Mouse (Mus musculus) midbrain, embryonic 11.5 days (tissue): ENCODE data around the gene Psma6. TPM values are rescaled to one million over a fixed set of nuclear protein-coding genes. Genes with fewer than 3 reads are reported as not detected.
A peak's percentile ranks its signal among the peaks of the same experiment; 100 is the strongest.

ENCODE experiments used
- ATAC-seq: fragments of 200-750 bp; cut with Nextera tagmentation; 2 replicates; pipeline ENCODE4 v1.8.0; 2017; ENCODE audit warnings: moderate TSS enrichment, moderate library complexity; ENCODE audit not compliant: low FRiP score
- DNase-seq: peaks from one replicate; pipeline ENCODE4 v3.0.0; 2015; ENCODE audit warnings: low spot score; ENCODE audit errors: missing footprints
- H3K27ac ChIP-seq: fragments of 300-500 bp; sonication (generic); 2 replicates; pipeline ENCODE4 v1.5.1; 2014; ENCODE audit warnings: low read depth, low read length
- H3K27me3 ChIP-seq: fragments of 300-500 bp; sonication (generic); 2 replicates; pipeline ENCODE4 v1.6.1; 2014; ENCODE audit warnings: mild to moderate bottlenecking, low read length, moderate library complexity, mixed read lengths; ENCODE audit not compliant: control insufficient read depth, insufficient read depth
- H3K36me3 ChIP-seq: fragments of 300-500 bp; sonication (generic); 2 replicates; pipeline ENCODE4 v1.6.1; 2014; ENCODE audit warnings: mild to moderate bottlenecking, low read length, moderate library complexity, mixed read lengths; ENCODE audit not compliant: control insufficient read depth, insufficient read depth
- H3K4me1 ChIP-seq: fragments of 300-500 bp; sonication (generic); 2 replicates; pipeline ENCODE4 v1.6.1; 2014; ENCODE audit warnings: low read length; ENCODE audit not compliant: control insufficient read depth, insufficient read depth
- H3K4me2 ChIP-seq: fragments of 300-500 bp; sonication (generic); 2 replicates; pipeline ENCODE4 v1.6.1; 2014; ENCODE audit warnings: mild to moderate bottlenecking, moderate library complexity
- H3K4me3 ChIP-seq: fragments of 300-500 bp; sonication (generic); 2 replicates; pipeline ENCODE4 v1.5.1; 2014; ENCODE audit warnings: low read depth, low read length
- H3K9ac ChIP-seq: fragments of 300-500 bp; sonication (generic); 2 replicates; pipeline ENCODE4 v1.6.1; 2014; ENCODE audit warnings: low read length
- H3K9me3 ChIP-seq: fragments of 300-500 bp; sonication (generic); 2 replicates; pipeline ENCODE4 v1.6.1; 2016; ENCODE audit warnings: low read length; ENCODE audit not compliant: control insufficient read depth
- WGBS: fragments of 180-500 bp; shearing (Covaris S2); extraction: QIAGEN DNeasy Blood & Tissue Kit; methylation state at CpG from one replicate; pipeline ENCODE4 v1.1.7; 2014; 5-methylcytosine and 5-hydroxymethylcytosine counted together
- polyA plus RNA-seq: library from polyadenylated mRNA; unstranded; fragments of >200 nt; fragmentation: Nextera tagmentation; extraction: Ambion mirVana; gene quantifications from 2 replicates; pipeline ENCODE4 v1.2.1, GENCODE M21; 2014

Gene Psma6
- polyA plus RNA-seq, 1 experiment from 2014 or later, result 513 TPM

- H3K4me3 ChIP-seq, result no peak overlapping the region
- H3K9ac ChIP-seq, result no peak overlapping the region
- ATAC-seq (no peak), DNase-seq (no peak)
- no peak overlapping the region for H3K4me2 ChIP-seq
- H3K36me3 ChIP-seq, result no peaks in the 10 kb centered on the region
- H3K4me1 ChIP-seq, result no peaks in the 10 kb centered on the region
- no peak overlapping the region for H3K27ac ChIP-seq
- H3K9me3 ChIP-seq, result no peaks in the 10 kb centered on the region
- WGBS, result 82% methylated on average over 2 of the region's 2 CpGs
- no peaks in the 10 kb centered on the region for H3K27me3 ChIP-seq
These were observed 18.9 kb upstream of the Psma6 start for GRCm38 (mm10) chr12:55365083-55365482.

- H3K9me3 ChIP-seq, result no peaks in the 10 kb centered on the region
- WGBS, result 94% methylated on average over 3 of the region's 3 CpGs
These were observed 11.5 kb upstream of the Psma6 start for GRCm38 (mm10) chr12:55372424-55373055.

DNA sequence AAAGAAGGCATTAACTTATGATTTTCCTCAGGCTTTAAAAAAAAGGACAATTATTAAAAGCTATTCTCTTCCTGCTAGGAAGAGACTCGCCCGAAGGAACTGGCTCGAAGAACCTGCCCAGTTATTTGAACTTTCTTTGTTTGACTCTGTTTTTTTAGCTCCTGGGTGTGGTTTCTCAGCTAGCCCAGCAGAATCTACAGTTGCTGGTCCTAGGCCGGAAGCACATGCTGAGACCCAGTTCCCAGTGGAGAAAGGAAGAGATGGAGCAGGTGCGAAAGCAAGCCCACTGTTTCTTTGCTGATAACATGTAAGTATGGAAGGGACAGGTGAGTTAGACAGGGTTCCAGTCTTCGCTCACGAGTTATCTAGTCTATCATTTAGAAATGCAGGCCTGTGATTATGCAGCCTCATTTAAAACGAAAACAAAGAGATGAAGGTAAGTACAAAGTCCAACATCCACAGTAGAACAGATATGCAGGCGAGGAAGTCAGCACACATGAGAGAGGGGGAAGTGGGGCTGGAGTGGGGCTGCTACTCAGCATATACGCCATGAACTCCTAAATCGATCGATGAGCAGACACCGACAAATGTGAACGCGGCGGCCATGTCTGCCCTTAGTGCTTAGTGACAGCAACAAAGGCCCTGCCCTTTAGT, 6.9 kb upstream of the Psma6 start:
- H3K4me3 ChIP-seq, result no peak overlapping the region
- H3K9me3 ChIP-seq, result no peaks in the 10 kb centered on the region
- no peak for ATAC-seq
- no peaks in the 10 kb centered on the region for H3K27me3 ChIP-seq
- H3K4me1 ChIP-seq, result no peaks in the 10 kb centered on the region
- H3K4me2 ChIP-seq, result no peak overlapping the region
- 91% methylated on average over 16 of the region's 16 CpGs for WGBS
- peak; percentile 54 for DNase-seq
- no peaks in the 10 kb centered on the region for H3K36me3 ChIP-seq
- H3K9ac ChIP-seq, result no peak overlapping the region
- no peak overlapping the region for H3K27ac ChIP-seq

More at GRCm38 (mm10) chr12:55372424-55373055, 11.5 kb upstream of the Psma6 start:
- ATAC-seq, result no peak
- Histone ChIP-seq H3K4me2 (no peak overlapping the region), H3K4me3 (no peak overlapping the region), H3K27ac (no peak overlapping the region), H3K9ac (no peak overlapping the region), H3K27me3 (no peaks in the 10 kb centered on the region), H3K4me1 (no peaks in the 10 kb centered on the region), H3K36me3 (no peaks in the 10 kb centered on the region)
- DNase-seq, result no peak

- Histone ChIP-seq H3K4me3 (no peak overlapping the region), H3K9me3 (no peaks in the 10 kb centered on the region), H3K36me3 (no peaks in the 10 kb centered on the region), H3K9ac (no peak overlapping the region), H3K4me1 (no peaks in the 10 kb centered on the region), H3K27me3 (no peaks in the 10 kb centered on the region), H3K4me2 (no peak overlapping the region), H3K27ac (no peak overlapping the region)
- peak; percentile 67 for DNase-seq
- WGBS, result 74% methylated on average over 6 of the region's 6 CpGs
- no peak for ATAC-seq
These were observed 6.4 kb upstream of the Psma6 start for GRCm38 (mm10) chr12:55377610-55377980.

GRCm38 (mm10) chr12:55384826-55385225, 804 bp downstream of the Psma6 start:
- peaks cover 8% of the 10 kb centered on the region; the same call in 1 of the 2 replicates for H3K4me1 ChIP-seq
- WGBS, result 87% methylated on average over 3 of the region's 3 CpGs
- ATAC-seq, result no peak

DNA sequence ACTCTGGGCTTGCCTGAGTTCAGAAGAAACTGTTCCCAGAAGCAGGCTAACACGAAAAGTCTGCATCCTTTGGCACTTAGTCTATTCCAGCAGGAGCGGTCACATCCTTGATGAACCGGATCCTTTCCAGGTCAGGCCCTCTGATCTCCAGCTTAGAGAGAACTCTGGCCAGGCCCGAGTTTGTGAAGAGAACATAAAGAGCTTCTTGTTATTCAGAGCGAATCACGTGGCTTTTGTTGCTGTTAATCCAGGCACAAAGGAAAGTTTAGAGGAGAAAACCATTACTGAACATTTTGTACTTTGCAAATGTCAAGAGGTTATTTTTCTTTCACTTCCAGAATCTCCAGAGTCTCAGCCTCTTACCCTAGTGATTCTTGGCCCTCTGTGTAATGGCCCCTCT, 1.9 kb downstream of the Psma6 start:
- Histone ChIP-seq H3K9me3 (no peaks in the 10 kb centered on the region), H3K9ac (no peak overlapping the region), H3K4me2 (no peak overlapping the region), H3K4me1 (peaks cover 8% of the 10 kb centered on the region; the same call in 1 of the 2 replicates), H3K27ac (no peak overlapping the region), H3K4me3 (no peak overlapping the region), H3K36me3 (no peaks in the 10 kb centered on the region), H3K27me3 (no peaks in the 10 kb centered on the region; the same call in 1 of the 2 replicates)
- ATAC-seq (no peak), DNase-seq (no peak)
- WGBS, result 9% methylated on average over 6 of the region's 6 CpGs

More at GRCm38 (mm10) chr12:55384826-55385225, 804 bp downstream of the Psma6 start:
- Histone ChIP-seq H3K27ac (no peak overlapping the region), H3K4me3 (no peak overlapping the region), H3K4me2 (no peak overlapping the region), H3K36me3 (no peaks in the 10 kb centered on the region), H3K27me3 (no peaks in the 10 kb centered on the region; the same call in 1 of the 2 replicates), H3K9ac (no peak overlapping the region), H3K9me3 (no peaks in the 10 kb centered on the region)
- DNase-seq, result no peak

- Histone ChIP-seq H3K4me2 (no peak overlapping the region), H3K9ac (no peak overlapping the region), H3K4me1 (peaks cover 8% of the 10 kb centered on the region; the same call in 1 of the 2 replicates), H3K4me3 (no peak overlapping the region), H3K27me3 (no peaks in the 10 kb centered on the region; the same call in 1 of the 2 replicates), H3K27ac (no peak overlapping the region), H3K36me3 (no peaks in the 10 kb centered on the region), H3K9me3 (no peaks in the 10 kb centered on the region)
- DNase-seq (no peak), ATAC-seq (no peak)
- 54% methylated on average over 9 of the region's 9 CpGs for WGBS
These were observed 2.4 kb downstream of the Psma6 start for GRCm38 (mm10) chr12:55386456-55386855.

- DNase-seq, result no peak
- 81% methylated on average over 7 of the region's 7 CpGs for WGBS
- Histone ChIP-seq H3K9me3 (no peaks in the 10 kb centered on the region), H3K9ac (no peak overlapping the region), H3K4me2 (no peak overlapping the region), H3K27ac (no peak overlapping the region), H3K27me3 (no peaks in the 10 kb centered on the region; the same call in 1 of the 2 replicates), H3K4me3 (no peak overlapping the region), H3K4me1 (peaks cover 8% of the 10 kb centered on the region; the same call in 1 of the 2 replicates), H3K36me3 (no peaks in the 10 kb centered on the region)
- no peak for ATAC-seq
These were observed 3.2 kb downstream of the Psma6 start for GRCm38 (mm10) chr12:55387083-55387787.
